Mouse (Mus musculus): ENCODE data around the gene Armc7.

DNA sequence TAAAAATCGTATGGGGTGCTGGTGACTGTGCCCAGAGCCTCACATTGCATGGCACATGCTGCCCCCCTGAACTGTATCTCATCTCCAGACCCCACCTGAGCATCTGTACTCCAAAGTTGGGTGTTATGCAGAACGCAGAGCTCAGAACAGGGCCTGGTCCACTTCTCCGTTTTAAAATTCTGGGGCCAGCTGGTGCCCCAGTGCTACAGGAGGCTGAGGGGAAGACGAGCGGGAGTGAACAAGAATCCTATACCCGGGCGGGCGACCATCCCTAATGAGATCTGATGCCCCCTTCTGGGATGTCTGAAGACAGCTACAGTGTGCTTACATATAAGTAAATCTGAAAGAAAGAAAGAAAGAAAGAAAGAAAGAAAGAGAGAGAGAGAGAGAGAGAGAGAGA, 14.5 kb upstream of the Armc7 start:
- TF ChIP-seq CTCF (IDR thresholded peaks at IDR 0.05; ENCODE audit: insufficient read depth, low read length): no peak
- no peak for TF ChIP-seq POLR2A (IDR thresholded peaks at IDR 0.05; ENCODE audit: borderline replicate concordance, extremely low read depth, low read depth, low read length)
